Mouse (Mus musculus) spleen, adult 2 months (tissue): ENCODE data around the gene Mif4gd.

ENCODE experiments used
- CTCF ChIP-seq: fragments of 200-500 bp; IDR thresholded peaks from 2 replicates; pipeline ENCODE4 v1.5.1; 2011; ENCODE audit warnings: mild to moderate bottlenecking, inconsistent platforms; ENCODE audit not compliant: insufficient read depth, insufficient read length, insufficient replicate concordance; ENCODE audit errors: extremely low read depth
- POLR2A ChIP-seq: fragments of 200-500 bp; IDR thresholded peaks from 2 replicates; pipeline ENCODE4 v1.6.1; 2011; ENCODE audit warnings: low read depth, low read length, inconsistent platforms

GRCm38 (mm10) chr11:115618732-115619516, 6.2 kb upstream of the Mif4gd start:
- TF ChIP-seq POLR2A (no peak), CTCF (no peak)
